Mouse (Mus musculus) CH12.LX (cell line): ENCODE results near the gene Taf10.

Experiments
- CHD2 ChIP-seq: IDR thresholded peaks from 2 replicates; pipeline ENCODE4 v1.6.1; 2011; ENCODE audit warnings: low read length, improper control_type of control experiment
- CTCF ChIP-seq, 2 experiments: IDR thresholded peaks in 1 of 2; conservative IDR thresholded peaks in 1 of 2; 2 replicates each; pipeline ENCODE4 v1.5.1; 2011 to 2012; ENCODE audit warnings: low read depth in 2 of 2, low read length in 2 of 2, improper control_type of control experiment in 1 of 2, inconsistent platforms in 1 of 2, mild to moderate bottlenecking in 1 of 2, moderate library complexity in 1 of 2
- ELF1 ChIP-seq: IDR thresholded peaks from 2 replicates; pipeline ENCODE4 v1.6.1; 2014; ENCODE audit warnings: low read depth, mild to moderate bottlenecking, inconsistent platforms, low read length, improper control_type of control experiment
- EP300 ChIP-seq: IDR thresholded peaks from 2 replicates; pipeline ENCODE4 v1.6.1; 2011; ENCODE audit warnings: low read length, improper control_type of control experiment
- MAFK ChIP-seq: IDR thresholded peaks from 2 replicates; pipeline ENCODE4 v1.6.1; 2011; ENCODE audit warnings: low read length, improper control_type of control experiment; ENCODE audit not compliant: insufficient replicate concordance
- MEF2A ChIP-seq: IDR thresholded peaks from 2 replicates; pipeline ENCODE4 v1.6.1; 2014; ENCODE audit warnings: low read depth, mild to moderate bottlenecking, inconsistent platforms, low read length, improper control_type of control experiment, borderline replicate concordance
- POLR2A ChIP-seq: IDR thresholded peaks from 2 replicates; pipeline ENCODE4 v1.6.1; 2011; ENCODE audit warnings: low read depth, mild to moderate bottlenecking, improper control_type of control experiment, low read length
- TBP ChIP-seq: conservative IDR thresholded peaks from 2 replicates; pipeline ENCODE4 v1.6.1; 2011; ENCODE audit warnings: low read depth, low read length, improper control_type of control experiment
- UBTF ChIP-seq: IDR thresholded peaks from 2 replicates; pipeline ENCODE4 v1.6.1; 2012; ENCODE audit warnings: low read depth, mild to moderate bottlenecking, inconsistent platforms, low read length, improper control_type of control experiment, moderate library complexity
- USF1 ChIP-seq: IDR thresholded peaks from 2 replicates; pipeline ENCODE4 v1.6.1; 2014; ENCODE audit warnings: low read depth, mild to moderate bottlenecking, inconsistent platforms, low read length, improper control_type of control experiment
- USF2 ChIP-seq: conservative IDR thresholded peaks from 2 replicates; pipeline ENCODE4 v1.6.1; 2011; ENCODE audit warnings: low read depth, low read length, improper control_type of control experiment
- ZKSCAN1 ChIP-seq: IDR thresholded peaks from 2 replicates; pipeline ENCODE4 v1.6.1; 2012; ENCODE audit warnings: low read depth, inconsistent platforms, low read length, improper control_type of control experiment, borderline replicate concordance
- ZMIZ1 ChIP-seq: IDR thresholded peaks from 2 replicates; pipeline ENCODE4 v1.6.1; 2012; ENCODE audit warnings: low read depth, mild to moderate bottlenecking, inconsistent platforms, low read length, improper control_type of control experiment

GRCm38 (mm10) chr7:105751491-105752433 is 7.6 kb upstream of the Taf10 start, which contains the start of gene Tpp1:
- peak; percentile 97 for TF ChIP-seq USF1
- peak; percentile 98 for TF ChIP-seq CHD2
- peak; percentile 99 for TF ChIP-seq USF2
- TF ChIP-seq POLR2A: peak; percentile 67
- no peak for TF ChIP-seq ZMIZ1
- no peak for TF ChIP-seq CTCF (conservative IDR thresholded peaks at IDR 0.05 in 1 of 2, IDR thresholded peaks at IDR 0.05 in 1 of 2; ENCODE audit: low read depth in 2 of 2, low read length in 2 of 2)
- TF ChIP-seq EP300: no peak
- peak; percentile 50; the same call in 1 of the 2 replicates for TF ChIP-seq TBP
- TF ChIP-seq MEF2A: peak; percentile 25; the same call in 1 of the 2 replicates
- no peak for TF ChIP-seq ELF1
- TF ChIP-seq ZKSCAN1: no peak
- no peak for TF ChIP-seq MAFK
- no peak for TF ChIP-seq UBTF
